Mouse (Mus musculus) naive thymus-derived CD4-positive, alpha-beta T cell, adult 2 months (primary cell): ENCODE data around the gene 2310061I04Rik.

Experiments
- DNase-seq: peaks from one replicate; pipeline ENCODE4 v3.0.0-alpha.2; 2011; ENCODE audit warnings: low read depth

2310061I04Rik gene

GRCm38 (mm10) chr17:35869346-35870067, 27.7 kb downstream of the 2310061I04Rik start:
- DNase-seq: peak; percentile 49

DNA sequence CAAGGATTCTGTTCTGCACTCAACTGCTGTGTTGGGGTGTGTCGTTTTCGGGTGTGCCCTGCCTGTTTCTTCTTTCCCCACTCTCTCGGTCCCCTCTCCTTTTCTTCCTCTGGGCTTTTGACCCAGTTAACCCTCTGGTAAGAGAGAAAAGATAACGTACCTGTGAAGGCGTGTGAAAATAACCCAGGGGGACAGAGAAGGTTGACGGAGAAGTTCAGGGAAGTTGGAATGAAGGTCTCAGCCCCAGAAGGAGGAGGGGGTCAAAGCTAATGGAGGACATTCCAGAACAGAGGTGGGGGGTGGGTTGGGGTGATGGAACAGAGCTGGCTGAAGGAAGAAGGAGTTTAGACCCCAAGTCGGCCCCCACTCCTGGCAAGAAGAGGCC, 28.3 kb downstream of the 2310061I04Rik start:
- no peak for DNase-seq

DNA sequence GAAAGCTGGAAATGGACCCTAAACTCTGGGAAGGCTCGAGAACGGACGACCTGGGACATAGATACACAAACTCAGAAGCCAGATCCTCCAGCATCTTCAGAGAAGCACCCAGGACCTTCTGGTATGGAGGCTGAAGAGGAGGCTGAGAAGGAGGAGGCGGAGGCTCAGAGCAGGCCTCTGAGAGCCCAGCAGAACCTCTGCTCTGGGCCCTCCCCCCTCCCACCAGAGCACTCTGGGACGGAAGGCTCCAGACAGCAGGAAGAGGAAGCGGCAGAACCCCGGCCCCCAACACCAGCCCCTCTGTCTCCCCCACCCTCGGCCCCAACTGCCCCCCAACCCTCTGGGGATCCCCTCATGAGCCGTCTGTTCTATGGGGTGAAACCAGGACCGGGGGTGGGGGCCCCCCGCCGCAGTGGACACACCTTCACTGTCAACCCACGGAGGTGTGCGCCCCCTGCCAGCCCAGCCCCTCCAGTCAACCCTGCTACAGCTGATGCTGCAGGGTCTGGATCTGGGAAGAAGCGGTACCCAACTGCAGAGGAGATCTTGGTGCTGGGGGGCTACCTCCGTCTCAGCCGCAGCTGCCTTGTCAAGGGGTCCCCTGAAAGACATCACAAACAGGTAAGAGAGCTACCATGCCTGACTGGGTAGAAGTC, 28.9 kb downstream of the 2310061I04Rik start:
- DNase-seq: peak; percentile 70

GRCm38 (mm10) chr17:35866911-35867890, 30.0 kb downstream of the 2310061I04Rik start:
- peak; percentile 60 for DNase-seq

DNA sequence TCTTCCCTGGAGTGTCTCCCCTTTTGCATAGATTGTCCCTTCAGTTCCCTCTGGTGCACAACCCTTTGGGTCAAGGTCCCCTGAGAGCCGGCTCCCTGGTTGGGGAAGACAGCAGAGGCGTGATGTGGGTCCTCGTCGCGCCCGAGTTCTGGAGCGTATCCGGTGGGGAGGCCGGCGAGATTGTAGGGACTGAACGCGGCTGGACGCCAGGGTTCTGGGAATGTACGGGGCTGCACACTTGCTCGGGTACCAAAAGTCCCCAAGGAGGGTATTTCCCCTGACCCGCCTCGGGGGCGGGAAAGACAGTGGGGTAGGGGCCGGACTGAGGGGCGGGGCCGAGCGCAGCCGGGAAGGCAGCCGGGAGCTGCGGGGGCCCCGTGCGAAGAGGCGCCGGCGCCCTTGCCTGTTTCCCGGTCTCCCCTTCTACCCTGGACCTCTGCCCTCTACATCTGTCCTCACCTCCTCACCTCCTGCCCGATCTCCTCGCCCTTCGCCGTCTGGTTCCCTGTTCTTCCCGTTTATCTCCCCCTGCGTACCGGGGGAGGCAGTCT, 30.9 kb downstream of the 2310061I04Rik start:
- peak; percentile 51 for DNase-seq

GRCm38 (mm10) chr17:35865481-35866280, 31.6 kb downstream of the 2310061I04Rik start, which contains the start of gene Ppp1r18:
Gene Ppp1r18, plus strand, starts transcription at chr17:35865593.
- peak; percentile 40 for DNase-seq

- no peak for DNase-seq
Measured at GRCm38 (mm10) chr17:35864832-35865353, 32.3 kb downstream of the 2310061I04Rik start.

- peak; percentile 88 for DNase-seq
Measured at GRCm38 (mm10) chr17:35861198-35861857, 35.9 kb downstream of the 2310061I04Rik start, which contains the start of gene Nrm. Gene Nrm, plus strand, starts transcription at chr17:35861318.

DNA sequence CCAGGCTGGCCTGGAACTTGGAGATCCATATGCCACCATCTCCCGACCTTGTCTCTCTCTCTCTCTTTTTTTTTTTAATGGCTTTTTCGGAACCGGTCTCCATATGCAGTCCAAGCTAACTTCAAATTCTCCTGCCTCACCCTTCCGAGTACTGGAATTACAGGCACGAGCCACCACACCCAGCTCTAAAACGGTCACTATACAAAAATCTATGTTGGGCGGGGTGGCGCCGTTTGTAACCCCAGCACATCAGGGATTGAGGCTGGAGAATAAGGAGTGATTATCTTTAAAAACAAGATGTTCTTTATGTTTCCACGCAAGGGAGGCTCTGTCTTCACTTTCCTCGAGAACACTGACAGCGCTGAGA, 36.4 kb downstream of the 2310061I04Rik start:
- no peak for DNase-seq

GRCm38 (mm10) chr17:35859835-35860234, 37.4 kb downstream of the 2310061I04Rik start:
- DNase-seq: no peak

DNA sequence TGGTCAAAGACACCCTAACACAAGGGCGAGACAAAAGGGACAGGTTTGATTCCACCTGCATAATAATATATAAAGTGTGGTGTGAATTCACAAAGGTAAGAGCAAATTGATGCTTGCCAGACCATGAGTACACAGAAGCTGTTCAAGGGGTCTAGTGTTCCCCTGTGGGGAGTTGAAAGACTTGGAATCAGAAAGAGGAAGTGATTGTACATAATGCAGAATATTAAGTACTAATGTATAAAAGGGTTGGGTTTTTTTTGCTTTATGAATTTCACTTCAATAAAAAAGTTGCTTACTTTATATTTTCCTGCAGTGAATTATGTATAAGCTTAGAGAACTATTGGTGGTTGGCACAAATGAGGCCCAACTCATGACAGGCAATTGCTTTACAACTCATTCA, 37.9 kb downstream of the 2310061I04Rik start:
- no peak for DNase-seq

DNA sequence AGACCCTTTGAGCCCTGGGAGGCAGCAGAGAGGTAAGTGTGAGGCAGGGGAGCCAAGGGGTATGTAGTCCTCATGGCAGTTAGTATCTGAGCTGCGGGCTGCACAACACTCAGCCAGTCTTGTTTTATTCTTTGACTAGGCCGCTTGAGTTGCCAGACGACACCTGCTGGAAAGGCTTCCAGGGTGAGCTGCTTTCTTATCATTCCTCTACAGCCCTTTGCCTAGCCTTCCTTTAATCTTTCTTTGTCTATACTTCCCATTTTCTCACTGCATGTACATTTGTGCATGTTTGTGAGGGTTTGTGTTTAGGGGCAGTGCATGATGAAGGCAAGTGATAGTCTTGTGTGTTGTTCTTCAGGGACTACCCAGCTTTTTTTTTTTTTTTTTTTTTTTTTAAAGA, 46.3 kb downstream of the 2310061I04Rik start:
- no peak for DNase-seq

GRCm38 (mm10) chr17:35848112-35848511, 49.1 kb downstream of the 2310061I04Rik start:
- DNase-seq: no peak

DNA sequence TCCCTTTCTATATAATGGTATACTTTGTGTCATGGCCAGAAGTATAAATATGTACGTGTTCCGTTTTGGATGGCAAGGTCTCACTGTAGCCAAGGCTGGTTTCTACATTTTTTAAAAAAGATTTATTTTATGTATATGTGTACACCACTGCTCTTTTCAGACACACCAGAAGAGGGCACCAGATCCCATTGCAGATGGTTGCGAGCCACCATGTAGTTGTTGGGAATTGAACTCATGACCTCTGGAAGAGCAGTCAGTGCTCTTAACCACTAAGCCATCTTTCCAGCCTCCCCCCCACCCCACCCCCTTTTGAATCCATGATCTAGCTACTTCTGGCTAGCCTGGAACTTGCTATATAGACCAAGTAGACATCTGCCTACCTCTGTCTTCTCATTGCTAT, 53.7 kb downstream of the 2310061I04Rik start:
- no peak for DNase-seq
